In genomic region chr4:151656427-151656826, GRCm38 (mm10) we compare ENCODE assay signal across 24 mouse cellular contexts.
DNase-seq lines count a peak whose midpoint lies in the region; ATAC-seq and TF ChIP-seq lines count a peak whose summit lies in the region.
"Had no signal": no experiment of that assay in that cellular context is flagged by ENCODE, and none has a peak within 500 bp of the region (broad histone marks: within the 10 kb centered on the region; RNA-seq: fewer than 3 reads in every experiment).

No protein-coding gene starts in this region.

- no peaks in the 10 kb centered on the region for H3K36me3 ChIP-seq in hindbrain, embryonic 11.5 days (ENCODE audit: control insufficient read depth, insufficient read depth, low read length)
- H3K36me3 ChIP-seq in hindbrain, embryonic 16.5 days (ENCODE audit: control insufficient read depth, insufficient read depth, low read length): no peaks in the 10 kb centered on the region
- H3K36me3 ChIP-seq in hindbrain, embryonic 15.5 days: no peaks in the 10 kb centered on the region
- no peaks in the 10 kb centered on the region for H3K36me3 ChIP-seq in midbrain, embryonic 16.5 days (ENCODE audit: control insufficient read depth, insufficient read depth, low read length)
- H3K36me3 ChIP-seq: G1E; heart, embryonic 15.5 days; intestine, embryonic 15.5 days; limb, embryonic 12.5 days had no signal

- no peaks in the 10 kb centered on the region for H3K27me3 ChIP-seq in hindbrain, embryonic 11.5 days (ENCODE audit: control insufficient read depth, insufficient read depth, low read length)
- H3K27me3 ChIP-seq in hindbrain, embryonic 16.5 days (replicated peaks; ENCODE audit: control insufficient read depth, insufficient read depth, low read length): no peaks in the 10 kb centered on the region
- H3K27me3 ChIP-seq in hindbrain, embryonic 15.5 days: no peaks in the 10 kb centered on the region
- H3K27me3 ChIP-seq in midbrain, embryonic 16.5 days (ENCODE audit: control insufficient read depth, insufficient read depth, low read depth, low read length): no peaks in the 10 kb centered on the region
- H3K27me3 ChIP-seq: CH12.LX; intestine, embryonic 15.5 days; limb, embryonic 12.5 days; Patski had no signal

- peak overlapping the region; percentile 24; the same call in 1 of the 2 replicates for H3K27ac ChIP-seq in hindbrain, embryonic 11.5 days (ENCODE audit: low read depth, low read length)
- H3K27ac ChIP-seq in hindbrain, embryonic 16.5 days (ENCODE audit: low read depth, low read length): no peak overlapping the region
- H3K27ac ChIP-seq in hindbrain, embryonic 15.5 days (replicated peaks): 0 out of 2 replicates have a peak overlapping the region, but pooled peaks have one; percentile 42
- 0 out of 2 replicates have a peak overlapping the region, but pooled peaks have one; percentile 10 for H3K27ac ChIP-seq in midbrain, embryonic 16.5 days (ENCODE audit: low read length)
- H3K27ac ChIP-seq: heart, embryonic 15.5 days; intestine, embryonic 15.5 days; limb, embryonic 12.5 days had no signal

- H3K9ac ChIP-seq in hindbrain, embryonic 11.5 days (ENCODE audit: low read depth, low read length): no peak overlapping the region
- no peak overlapping the region for H3K9ac ChIP-seq in hindbrain, embryonic 16.5 days (ENCODE audit: low read depth, low read length)
- no peak overlapping the region for H3K9ac ChIP-seq in hindbrain, embryonic 15.5 days
- no peak overlapping the region for H3K9ac ChIP-seq in midbrain, embryonic 16.5 days (ENCODE audit: low read depth, low read length)
- H3K9ac ChIP-seq: heart, embryonic 15.5 days; intestine, embryonic 15.5 days; limb, embryonic 12.5 days had no signal

- no peak overlapping the region for H3K4me3 ChIP-seq in hindbrain, embryonic 11.5 days (ENCODE audit: low read depth, low read length)
- H3K4me3 ChIP-seq in hindbrain, embryonic 16.5 days (ENCODE audit: low read length): no peak overlapping the region
- H3K4me3 ChIP-seq in hindbrain, embryonic 15.5 days: no peak overlapping the region
- no peak overlapping the region for H3K4me3 ChIP-seq in midbrain, embryonic 16.5 days (ENCODE audit: low read depth, low read length)
- H3K4me3 ChIP-seq: heart, embryonic 15.5 days; intestine, embryonic 15.5 days; limb, embryonic 12.5 days had no signal

- no peak for TF ChIP-seq POLR2A in brain, embryonic 14.5 days (IDR thresholded peaks at IDR 0.05; ENCODE audit: borderline replicate concordance, extremely low read depth, insufficient read depth, insufficient read length, poor library complexity, severe bottlenecking)

- no peak overlapping the region for H3K4me2 ChIP-seq in hindbrain, embryonic 11.5 days (replicated peaks; ENCODE audit: low read depth, low read length)
- H3K4me2 ChIP-seq in hindbrain, embryonic 16.5 days (ENCODE audit: low read length): no peak overlapping the region
- H3K4me2 ChIP-seq in hindbrain, embryonic 15.5 days: no peak overlapping the region
- no peak overlapping the region for H3K4me2 ChIP-seq in midbrain, embryonic 16.5 days (ENCODE audit: low read length)
- H3K4me2 ChIP-seq: heart, embryonic 15.5 days; intestine, embryonic 15.5 days; limb, embryonic 12.5 days; liver, embryonic 11.5 days had no signal

- DNase-seq in hindbrain, embryonic 11.5 days (ENCODE audit: low spot score): no peak
- DNase-seq in brain, embryonic 14.5 days (ENCODE audit: low read depth): peak; percentile 63
- no peak for DNase-seq in ovary, adult 18-20 months (ENCODE audit: low spot score)
- no peak for DNase-seq in urinary bladder, postnatal 36 days (ENCODE audit: low spot score in 2 of 2)
- DNase-seq in T-cell, adult 2 months (ENCODE audit: low spot score): no peak
- DNase-seq: adrenal gland, adult 8-10 months; B cell, adult 2 months; cerebellum, adult 2 months; heart, postnatal 4 days; kidney, adult 8-10 months; kidney, postnatal 10 days; lung, adult 18-20 months; lung, postnatal 10 days; right cerebral cortex, adult 18-20 months had no signal

- 73% methylated on average over 10 of the region's 10 CpGs for WGBS in hindbrain, embryonic 11.5 days
- WGBS in hindbrain, embryonic 16.5 days: 31% methylated on average over 10 of the region's 10 CpGs
- WGBS in hindbrain, embryonic 15.5 days: 36% methylated on average over 10 of the region's 10 CpGs
- WGBS in midbrain, embryonic 16.5 days: 45% methylated on average over 10 of the region's 10 CpGs

- no peaks in the 10 kb centered on the region for H3K9me3 ChIP-seq in hindbrain, embryonic 11.5 days (ENCODE audit: control insufficient read depth, low read length)
- H3K9me3 ChIP-seq in hindbrain, embryonic 16.5 days (ENCODE audit: control insufficient read depth, low read length): no peaks in the 10 kb centered on the region
- no peaks in the 10 kb centered on the region for H3K9me3 ChIP-seq in hindbrain, embryonic 15.5 days
- H3K9me3 ChIP-seq in midbrain, embryonic 16.5 days (replicated peaks; ENCODE audit: control insufficient read depth, low read length, poor library complexity, severe bottlenecking): no peaks in the 10 kb centered on the region
- H3K9me3 ChIP-seq: heart, embryonic 15.5 days; intestine, embryonic 15.5 days; limb, embryonic 12.5 days had no signal

- peaks cover 2% of the 10 kb centered on the region for H3K4me1 ChIP-seq in hindbrain, embryonic 11.5 days (replicated peaks; ENCODE audit: control insufficient read depth, insufficient read depth, low read length)
- peaks cover 20% of the 10 kb centered on the region for H3K4me1 ChIP-seq in hindbrain, embryonic 16.5 days (ENCODE audit: control insufficient read depth, insufficient read depth, low read depth, low read length)
- H3K4me1 ChIP-seq in hindbrain, embryonic 15.5 days (replicated peaks): peaks cover 28% of the 10 kb centered on the region
- peaks cover 14% of the 10 kb centered on the region for H3K4me1 ChIP-seq in midbrain, embryonic 16.5 days (ENCODE audit: control insufficient read depth, insufficient read depth, low read length)
- H3K4me1 ChIP-seq: heart, embryonic 15.5 days had no signal

- no peak for ATAC-seq in hindbrain, embryonic 11.5 days (ENCODE audit: low FRiP score)
- no peak for ATAC-seq in hindbrain, embryonic 16.5 days
- ATAC-seq in hindbrain, embryonic 15.5 days (ENCODE audit: low FRiP score, low read depth): no peak
- no peak for ATAC-seq in midbrain, embryonic 16.5 days
- ATAC-seq: intestine, embryonic 15.5 days; Patski had no signal

- TF ChIP-seq CTCF in brain, embryonic 14.5 days (IDR thresholded peaks at IDR 0.05; ENCODE audit: borderline replicate concordance, extremely low read depth, insufficient read depth, insufficient read length): no peak
